ENCODE assay signal across 22 mouse cellular contexts in genomic region chrX:121753010-121753409, GRCm38 (mm10).
"Had no signal": no experiment of that assay in that cellular context is flagged by ENCODE, and none has a peak within 500 bp of the region (broad histone marks: within the 10 kb centered on the region; RNA-seq: fewer than 3 reads in every experiment).

No protein-coding gene starts in this region.

- H3K9me3 ChIP-seq: liver, embryonic 13.5 days; megakaryocyte, embryonic 14.5 days; midbrain, embryonic 10.5 days; midbrain, embryonic 13.5 days; neural tube, embryonic 12.5 days; neural tube, embryonic 15.5 days had no signal

- H3K36me3 ChIP-seq: liver, embryonic 13.5 days; midbrain, embryonic 10.5 days; midbrain, embryonic 13.5 days; neural tube, embryonic 12.5 days; neural tube, embryonic 15.5 days had no signal

- DNase-seq: kidney, adult 2 months; kidney, postnatal 25 days; layer of hippocampus, adult 9-11 months; liver, embryonic 13.5 days; lung, adult 2 months; lung, postnatal 36 days; right cerebral cortex, adult 18-20 months; right cerebral cortex, postnatal 14 days; right cerebral cortex, postnatal 4 days; thymus, adult 2 months; thymus, postnatal 14 days; thymus, postnatal 4 days had no signal

- H3K4me3 ChIP-seq: layer of hippocampus, adult 2 months; left cerebral cortex, adult 2 months; liver, embryonic 13.5 days; megakaryocyte, embryonic 14.5 days; midbrain, embryonic 10.5 days; midbrain, embryonic 13.5 days; neural tube, embryonic 12.5 days; neural tube, embryonic 15.5 days had no signal

- H3K9ac ChIP-seq: liver, embryonic 13.5 days; midbrain, embryonic 13.5 days; neural tube, embryonic 12.5 days; neural tube, embryonic 15.5 days had no signal

- H3K27me3 ChIP-seq: liver, embryonic 13.5 days; megakaryocyte, embryonic 14.5 days; midbrain, embryonic 13.5 days; neural tube, embryonic 12.5 days; neural tube, embryonic 15.5 days had no signal

- ATAC-seq: lung, postnatal 0 days; midbrain, embryonic 13.5 days had no signal

- H3K27ac ChIP-seq: kidney, postnatal 0 days; layer of hippocampus, adult 2 months; left cerebral cortex, adult 2 months; liver, embryonic 13.5 days; midbrain, embryonic 10.5 days; midbrain, embryonic 13.5 days; neural tube, embryonic 12.5 days; neural tube, embryonic 15.5 days; stomach, postnatal 0 days had no signal

- H3K4me2 ChIP-seq: liver, embryonic 13.5 days; midbrain, embryonic 13.5 days; neural tube, embryonic 12.5 days; neural tube, embryonic 15.5 days had no signal

- H3K4me1 ChIP-seq: liver, embryonic 13.5 days; megakaryocyte, embryonic 14.5 days; midbrain, embryonic 10.5 days; midbrain, embryonic 13.5 days; neural tube, embryonic 12.5 days; neural tube, embryonic 15.5 days had no signal
